Mouse (Mus musculus) liver, embryonic 15.5 days (tissue): Measurements from ENCODE around the gene Gm9945. TPM values are rescaled to one million over a fixed set of nuclear protein-coding genes. Genes with fewer than 3 reads are reported as not detected.

Experiments used
- ATAC-seq: fragments of 200-750 bp; cut with Nextera tagmentation; 2 replicates; pipeline ENCODE4 v1.8.0; 2017; ENCODE audit warnings: moderate number of reproducible peaks, mild to moderate bottlenecking, moderate library complexity; ENCODE audit not compliant: insufficient read depth
- H3K27ac ChIP-seq: fragments of 300-500 bp; sonication (generic); replicated peaks from 2 replicates; pipeline ENCODE4 v1.5.1; 2015; ENCODE audit warnings: mild to moderate bottlenecking, inconsistent platforms
- H3K27me3 ChIP-seq: fragments of 300-500 bp; sonication (generic); 2 replicates; pipeline ENCODE4 v1.6.1; 2015; ENCODE audit warnings: mild to moderate bottlenecking, inconsistent platforms
- H3K36me3 ChIP-seq: fragments of 300-500 bp; sonication (generic); replicated peaks from 2 replicates; pipeline ENCODE4 v1.6.1; 2015; ENCODE audit warnings: moderate library complexity, mild to moderate bottlenecking, inconsistent platforms
- H3K4me1 ChIP-seq: fragments of 300-500 bp; sonication (generic); replicated peaks from 2 replicates; pipeline ENCODE4 v1.6.1; 2015; ENCODE audit warnings: inconsistent platforms
- H3K4me2 ChIP-seq: fragments of 300-500 bp; sonication (generic); 2 replicates; pipeline ENCODE4 v1.6.1; 2015; ENCODE audit warnings: moderate library complexity, mild to moderate bottlenecking, inconsistent platforms
- H3K4me3 ChIP-seq: fragments of 300-500 bp; sonication (generic); replicated peaks from 2 replicates; pipeline ENCODE4 v1.5.1; 2015; ENCODE audit warnings: mild to moderate bottlenecking, inconsistent platforms
- H3K9ac ChIP-seq: fragments of 300-500 bp; sonication (generic); 2 replicates; pipeline ENCODE4 v1.6.1; 2015; ENCODE audit warnings: moderate library complexity, mild to moderate bottlenecking, inconsistent platforms
- H3K9me3 ChIP-seq: fragments of 300-500 bp; sonication (generic); replicated peaks from 2 replicates; pipeline ENCODE4 v1.6.1; 2016; ENCODE audit warnings: inconsistent platforms
- WGBS: fragments of 180-500 bp; shearing (Covaris S2); methylation state at CpG from one replicate; pipeline ENCODE4 v1.1.7; 2015; ENCODE audit warnings: mixed read lengths; ENCODE audit not compliant: insufficient replicate concordance; 5-methylcytosine and 5-hydroxymethylcytosine counted together
- polyA plus RNA-seq: library from polyadenylated mRNA; unstranded; fragments of >200 nt; fragmentation: Nextera tagmentation; extraction: Ambion mirVana; gene quantifications from 2 replicates; pipeline ENCODE4 v1.2.1, GENCODE M21; 2015

The Gm9945 gene
- polyA plus RNA-seq, 1 experiment from 2014 or later = 0.99 TPM

GRCm38 (mm10) chr11:53463551-53464424, 16.2 kb upstream of the Gm9945 start:
- 7% methylated on average over 55 of the region's 55 CpGs for WGBS
- Histone ChIP-seq H3K9ac (no peak overlapping the region), H3K4me1 (peaks cover 29% of the 10 kb centered on the region), H3K27ac (no peak overlapping the region), H3K4me2 (peak overlapping the region; percentile 57), H3K27me3 (peaks cover 80% of the 10 kb centered on the region), H3K9me3 (no peaks in the 10 kb centered on the region), H3K36me3 (no peaks in the 10 kb centered on the region), H3K4me3 (peak overlapping the region; percentile 26; the same call in 1 of the 2 replicates)
- no peak for ATAC-seq

DNA sequence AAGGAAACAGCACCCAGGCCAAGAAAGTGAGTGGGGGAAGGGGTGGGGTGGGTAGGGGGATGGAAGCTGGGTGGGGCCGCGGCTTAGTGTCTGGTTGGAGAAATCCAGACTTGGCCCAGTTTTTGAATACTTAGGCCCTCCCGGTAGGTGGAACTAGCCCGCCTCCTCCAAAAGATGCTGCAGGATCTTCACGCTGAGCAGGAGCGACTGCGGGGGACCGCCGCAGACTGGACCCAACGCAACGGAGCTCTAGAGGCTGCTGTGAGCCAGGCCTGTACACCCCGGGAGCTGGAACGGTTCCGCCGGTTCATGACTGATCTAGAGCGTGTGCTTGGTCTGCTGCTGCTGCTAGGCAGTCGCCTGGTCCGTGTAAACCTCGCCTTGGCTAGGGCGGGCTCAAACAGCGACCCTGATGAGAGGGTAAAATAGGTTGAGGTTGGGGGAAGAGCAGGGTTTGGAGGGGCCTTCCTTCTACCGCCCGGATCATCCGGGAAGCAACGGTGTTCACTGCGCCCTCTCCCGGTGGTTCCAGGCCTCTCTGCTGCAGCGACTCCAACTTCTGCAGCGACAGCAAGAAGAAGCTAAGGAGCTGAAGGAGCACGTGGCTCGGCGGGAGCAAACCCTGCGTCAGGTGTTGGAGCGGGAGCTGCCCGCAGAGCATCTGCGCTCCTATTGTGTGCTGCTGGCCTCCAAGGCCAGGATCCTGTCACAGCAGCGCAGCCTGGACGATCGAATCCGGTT, 13.6 kb upstream of the Gm9945 start:
- H3K4me2 ChIP-seq = peak overlapping the region; percentile 35
- ATAC-seq = peak; percentile 11; the same call in 1 of the 2 replicates
- H3K27me3 ChIP-seq = peaks cover 89% of the 10 kb centered on the region
- H3K9ac ChIP-seq = no peak overlapping the region
- H3K9me3 ChIP-seq = no peaks in the 10 kb centered on the region
- WGBS = 15% methylated on average over 40 of the region's 40 CpGs
- peak overlapping the region; percentile 9; the same call in 1 of the 2 replicates for H3K4me3 ChIP-seq
- H3K27ac ChIP-seq = no peak overlapping the region
- H3K4me1 ChIP-seq = peaks cover 31% of the 10 kb centered on the region
- H3K36me3 ChIP-seq = no peaks in the 10 kb centered on the region

DNA sequence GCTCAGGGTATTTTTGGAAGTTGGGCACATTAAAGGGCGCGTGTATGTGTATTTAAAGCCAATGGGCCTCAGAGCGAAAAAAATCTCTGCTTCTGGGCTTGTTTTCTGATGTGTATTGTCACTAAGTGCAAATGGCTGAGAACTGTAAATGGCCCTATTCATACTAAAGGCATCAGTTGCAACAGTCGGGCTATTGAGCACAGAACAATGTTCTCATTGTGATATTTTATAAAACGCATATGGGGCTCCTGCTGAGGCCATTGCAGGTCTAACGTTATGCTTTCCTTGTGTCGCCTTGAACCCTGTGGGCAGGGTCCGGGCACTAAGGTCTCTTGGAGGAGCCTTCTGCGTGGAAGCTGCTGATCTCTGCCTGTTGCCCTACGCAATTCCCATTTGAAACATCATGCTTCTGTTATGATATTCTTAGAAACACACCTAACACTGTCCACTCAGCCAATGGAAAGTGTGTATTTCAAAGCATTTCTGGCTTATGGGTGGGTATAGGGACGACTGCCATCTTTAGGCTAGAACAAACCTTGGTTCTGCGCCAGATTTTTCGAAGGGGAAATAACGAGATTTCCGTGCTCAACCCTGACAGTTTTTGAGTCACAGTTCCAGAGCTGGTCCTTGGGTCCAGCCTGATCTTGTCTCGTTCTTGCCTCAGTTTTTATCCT, 10.5 kb upstream of the Gm9945 start:
- H3K9ac ChIP-seq = no peak overlapping the region
- peaks cover 12% of the 10 kb centered on the region for H3K4me1 ChIP-seq
- no peak overlapping the region for H3K4me3 ChIP-seq
- H3K36me3 ChIP-seq = no peaks in the 10 kb centered on the region
- no peak overlapping the region for H3K27ac ChIP-seq
- H3K27me3 ChIP-seq = peaks cover 87% of the 10 kb centered on the region
- no peak for ATAC-seq
- no peaks in the 10 kb centered on the region for H3K9me3 ChIP-seq
- WGBS = 39% methylated on average over 16 of the region's 16 CpGs
- H3K4me2 ChIP-seq = no peak overlapping the region

GRCm38 (mm10) chr11:53469968-53470695, 9.8 kb upstream of the Gm9945 start, which contains the start of gene Gm9837:
TSS of gene Gm9837 (minus strand) at chr11:53470479.
- H3K4me1 ChIP-seq = peaks cover 12% of the 10 kb centered on the region
- no peaks in the 10 kb centered on the region for H3K36me3 ChIP-seq
- H3K9ac ChIP-seq = no peak within 1 kb of the TSS
- 8% methylated on average over 29 of the region's 29 CpGs for WGBS
- peak; percentile 66 for ATAC-seq
- peaks cover 87% of the 10 kb centered on the region for H3K27me3 ChIP-seq
- no peaks in the 10 kb centered on the region for H3K9me3 ChIP-seq
- no peak within 1 kb of the TSS for H3K4me3 ChIP-seq
- no peak within 1 kb of the TSS for H3K27ac ChIP-seq
- 0 out of 2 replicates have a peak within 1 kb of the TSS, but pooled peaks have one; percentile 2 for H3K4me2 ChIP-seq

DNA sequence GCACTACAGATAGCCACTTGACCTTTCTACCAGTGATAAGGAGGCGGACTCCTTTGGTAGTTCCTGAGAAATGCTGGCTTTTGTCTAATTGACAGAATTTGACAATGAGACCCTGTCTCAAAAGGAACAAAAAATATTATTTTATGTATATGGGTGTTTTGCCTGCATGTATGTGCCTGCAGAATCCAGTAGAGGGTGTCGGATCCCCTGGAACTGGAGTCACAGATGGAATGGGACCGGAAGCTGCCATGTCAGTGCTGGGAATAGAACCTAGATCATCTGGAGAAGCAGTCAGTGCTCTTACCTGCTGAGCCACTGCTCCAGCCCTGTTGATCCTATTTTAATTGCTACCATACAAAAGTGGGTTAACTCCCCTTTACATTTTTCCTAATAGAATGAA, 7.3 kb upstream of the Gm9945 start:
- no peaks in the 10 kb centered on the region for H3K9me3 ChIP-seq
- H3K4me2 ChIP-seq = no peak overlapping the region
- H3K4me1 ChIP-seq = peaks cover 11% of the 10 kb centered on the region
- WGBS = 64% methylated on average over 3 of the region's 3 CpGs
- no peak for ATAC-seq
- no peak overlapping the region for H3K27ac ChIP-seq
- no peak overlapping the region for H3K9ac ChIP-seq
- H3K27me3 ChIP-seq = peaks cover 85% of the 10 kb centered on the region
- H3K4me3 ChIP-seq = no peak overlapping the region
- peaks cover 12% of the 10 kb centered on the region for H3K36me3 ChIP-seq

DNA sequence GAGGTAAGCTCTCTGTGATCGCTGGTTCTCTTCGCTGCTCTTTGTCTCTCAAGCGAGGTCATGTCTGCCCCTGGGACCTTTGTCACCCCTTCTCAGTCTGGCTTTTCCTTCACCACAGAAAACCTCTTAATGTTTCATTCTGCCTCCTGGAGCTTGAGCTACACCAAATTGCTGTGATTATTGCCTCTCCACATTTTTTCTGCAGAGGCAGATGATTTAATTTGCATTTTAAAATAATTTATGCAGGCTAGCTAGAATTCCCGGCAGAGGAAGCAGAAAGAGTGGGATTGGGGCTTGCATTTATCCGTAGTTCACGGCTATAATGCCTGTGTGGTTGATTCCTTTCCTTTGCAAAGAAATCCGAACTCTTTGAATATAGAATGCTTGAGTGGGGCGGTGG, 4.3 kb upstream of the Gm9945 start:
- H3K9me3 ChIP-seq = no peaks in the 10 kb centered on the region
- H3K36me3 ChIP-seq = peaks cover 20% of the 10 kb centered on the region
- no peak overlapping the region for H3K27ac ChIP-seq
- H3K4me3 ChIP-seq = no peak overlapping the region
- 38% methylated on average over 8 of the region's 8 CpGs for WGBS
- H3K4me1 ChIP-seq = peaks cover 33% of the 10 kb centered on the region
- ATAC-seq = no peak
- no peak overlapping the region for H3K4me2 ChIP-seq
- peaks cover 95% of the 10 kb centered on the region for H3K27me3 ChIP-seq
- H3K9ac ChIP-seq = no peak overlapping the region

- no peaks in the 10 kb centered on the region for H3K9me3 ChIP-seq
- H3K36me3 ChIP-seq = peaks cover 20% of the 10 kb centered on the region
- no peak for ATAC-seq
- peak overlapping the region; percentile 92 for H3K4me2 ChIP-seq
- peaks cover 51% of the 10 kb centered on the region for H3K4me1 ChIP-seq
- H3K27ac ChIP-seq = peak overlapping the region; percentile 99; the same call in 1 of the 2 replicates
- H3K9ac ChIP-seq = peak overlapping the region; percentile 87
- H3K27me3 ChIP-seq = peaks cover 75% of the 10 kb centered on the region
- peak overlapping the region; percentile 75 for H3K4me3 ChIP-seq
- WGBS = 22% methylated on average over 7 of the region's 7 CpGs
These were observed 2.1 kb upstream of the Gm9945 start for GRCm38 (mm10) chr11:53477833-53478232.

GRCm38 (mm10) chr11:53478383-53479170, 1.4 kb upstream of the Gm9945 start:
- Histone ChIP-seq H3K9me3 (no peaks in the 10 kb centered on the region), H3K9ac (peak overlapping the region; percentile 87), H3K4me2 (peak overlapping the region; percentile 92), H3K27ac (peak overlapping the region; percentile 99), H3K36me3 (peaks cover 20% of the 10 kb centered on the region), H3K4me1 (peaks cover 57% of the 10 kb centered on the region), H3K4me3 (peak overlapping the region; percentile 75), H3K27me3 (peaks cover 68% of the 10 kb centered on the region)
- WGBS = 7% methylated on average over 79 of the region's 79 CpGs
- ATAC-seq = no peak

- peak overlapping the region; percentile 99 for H3K27ac ChIP-seq
- H3K9me3 ChIP-seq = no peaks in the 10 kb centered on the region
- peak overlapping the region; percentile 75 for H3K4me3 ChIP-seq
- H3K4me1 ChIP-seq = peaks cover 64% of the 10 kb centered on the region
- peaks cover 20% of the 10 kb centered on the region for H3K36me3 ChIP-seq
- H3K9ac ChIP-seq = peak overlapping the region; percentile 87
- H3K27me3 ChIP-seq = peaks cover 61% of the 10 kb centered on the region
- peak overlapping the region; percentile 92 for H3K4me2 ChIP-seq
- 1% methylated on average over 62 of the region's 62 CpGs for WGBS
- peak; percentile 2; the same call in 1 of the 2 replicates for ATAC-seq
These were observed 689 bp upstream of the Gm9945 start for GRCm38 (mm10) chr11:53479171-53479782.
